Mouse (Mus musculus) heart, embryonic 12.5 days (tissue): ENCODE data around the gene Rft1. TPM values are rescaled to one million over a fixed set of nuclear protein-coding genes. Genes with fewer than 3 reads are reported as not detected.
A peak's percentile ranks its signal among the peaks of the same experiment; 100 is the strongest.

Experiments
- ATAC-seq: fragments of 200-750 bp; cut with Nextera tagmentation; 2 replicates; pipeline ENCODE4 v1.8.0; 2017; ENCODE audit warnings: moderate TSS enrichment, moderate library complexity; ENCODE audit not compliant: insufficient number of reproducible peaks, low FRiP score
- H3K27ac ChIP-seq: fragments of 300-500 bp; sonication (generic); 2 replicates; pipeline ENCODE4 v1.5.1; 2016; ENCODE audit warnings: mild to moderate bottlenecking, moderate library complexity; ENCODE audit not compliant: poor library complexity, severe bottlenecking
- H3K27me3 ChIP-seq: fragments of 300-500 bp; sonication (generic); replicated peaks from 2 replicates; pipeline ENCODE4 v1.6.1; 2016; ENCODE audit warnings: mild to moderate bottlenecking, moderate library complexity
- H3K36me3 ChIP-seq: fragments of 300-500 bp; sonication (generic); 2 replicates; pipeline ENCODE4 v1.6.1; 2016; ENCODE audit warnings: mild to moderate bottlenecking, moderate library complexity
- H3K4me1 ChIP-seq: fragments of 300-500 bp; sonication (generic); replicated peaks from 2 replicates; pipeline ENCODE4 v1.6.1; 2016; ENCODE audit warnings: mild to moderate bottlenecking
- H3K4me2 ChIP-seq: fragments of 300-500 bp; sonication (generic); 2 replicates; pipeline ENCODE4 v1.6.1; 2016; ENCODE audit warnings: mild to moderate bottlenecking, moderate library complexity
- H3K4me3 ChIP-seq: fragments of 300-500 bp; sonication (generic); 2 replicates; pipeline ENCODE4 v1.5.1; 2016; ENCODE audit warnings: mild to moderate bottlenecking
- H3K9ac ChIP-seq: fragments of 300-500 bp; sonication (generic); 2 replicates; pipeline ENCODE4 v1.6.1; 2016; ENCODE audit warnings: mild to moderate bottlenecking, moderate library complexity
- H3K9me3 ChIP-seq: fragments of 300-500 bp; sonication (generic); replicated peaks from 2 replicates; pipeline ENCODE4 v1.6.1; 2016; ENCODE audit warnings: mild to moderate bottlenecking, moderate library complexity
- WGBS: fragments of 180-500 bp; shearing (Covaris S2); methylation state at CpG from one replicate; pipeline ENCODE4 v1.1.7; 2016; 5-methylcytosine and 5-hydroxymethylcytosine counted together
- polyA plus RNA-seq: library from polyadenylated mRNA; unstranded; fragments of >200 nt; fragmentation: Nextera tagmentation; extraction: Ambion mirVana; gene quantifications from 2 replicates; pipeline ENCODE4 v1.2.1, GENCODE M21; 2016

Gene Rft1
- polyA plus RNA-seq, 1 experiment from 2014 or later: 12.1 TPM

- Histone ChIP-seq H3K9me3 (no peaks in the 10 kb centered on the region), H3K27me3 (no peaks in the 10 kb centered on the region), H3K4me3 (no peak overlapping the region), H3K27ac (no peak overlapping the region), H3K4me1 (no peaks in the 10 kb centered on the region), H3K9ac (no peak overlapping the region), H3K4me2 (no peak overlapping the region), H3K36me3 (peaks cover 65% of the 10 kb centered on the region)
- WGBS: 12% methylated on average over 3 of the region's 3 CpGs
- peak; percentile 64 for ATAC-seq
Observed at GRCm38 (mm10) chr14:30671986-30672312, 17.8 kb downstream of the Rft1 start.

GRCm38 (mm10) chr14:30674947-30675346 is 20.8 kb downstream of the Rft1 start:
- Histone ChIP-seq H3K4me2 (no peak overlapping the region), H3K4me1 (no peaks in the 10 kb centered on the region), H3K27me3 (no peaks in the 10 kb centered on the region), H3K9ac (no peak overlapping the region), H3K9me3 (no peaks in the 10 kb centered on the region), H3K27ac (no peak overlapping the region), H3K4me3 (no peak overlapping the region), H3K36me3 (peaks cover 63% of the 10 kb centered on the region)
- 59% methylated on average over 6 of the region's 6 CpGs for WGBS
- no peak for ATAC-seq

GRCm38 (mm10) chr14:30682131-30682530 is 28.0 kb downstream of the Rft1 start:
- Histone ChIP-seq H3K9ac (no peak overlapping the region), H3K9me3 (no peaks in the 10 kb centered on the region), H3K27me3 (no peaks in the 10 kb centered on the region), H3K36me3 (peaks cover 67% of the 10 kb centered on the region), H3K4me2 (no peak overlapping the region), H3K4me1 (no peaks in the 10 kb centered on the region), H3K4me3 (no peak overlapping the region), H3K27ac (no peak overlapping the region)
- 84% methylated on average over 3 of the region's 3 CpGs for WGBS
- ATAC-seq: no peak

- WGBS: 89% methylated on average over 3 of the region's 3 CpGs
- H3K4me1 ChIP-seq: 0 out of 2 replicates have a peak, but pooled peaks cover 3% of the 10 kb centered on the region
- no peak overlapping the region for H3K27ac ChIP-seq
- no peak overlapping the region for H3K9ac ChIP-seq
- H3K9me3 ChIP-seq: no peaks in the 10 kb centered on the region
- H3K27me3 ChIP-seq: no peaks in the 10 kb centered on the region
- H3K4me3 ChIP-seq: no peak overlapping the region
- no peak for ATAC-seq
- no peak overlapping the region for H3K4me2 ChIP-seq
- peaks cover 37% of the 10 kb centered on the region for H3K36me3 ChIP-seq
Observed at GRCm38 (mm10) chr14:30690685-30691084, 36.5 kb downstream of the Rft1 start.

- H3K4me3 ChIP-seq: no peak overlapping the region
- H3K9me3 ChIP-seq: no peaks in the 10 kb centered on the region
- peaks cover 29% of the 10 kb centered on the region for H3K36me3 ChIP-seq
- H3K27me3 ChIP-seq: no peaks in the 10 kb centered on the region
- H3K4me2 ChIP-seq: no peak overlapping the region
- 81% methylated on average over 6 of the region's 6 CpGs for WGBS
- no peak overlapping the region for H3K27ac ChIP-seq
- ATAC-seq: no peak
- H3K4me1 ChIP-seq: 0 out of 2 replicates have a peak, but pooled peaks cover 3% of the 10 kb centered on the region
- no peak overlapping the region for H3K9ac ChIP-seq
Observed at GRCm38 (mm10) chr14:30692439-30692838, 38.3 kb downstream of the Rft1 start.

GRCm38 (mm10) chr14:30694786-30695185 is 40.6 kb downstream of the Rft1 start:
- no peak overlapping the region for H3K27ac ChIP-seq
- no peak for ATAC-seq
- H3K4me1 ChIP-seq: 0 out of 2 replicates have a peak, but pooled peaks cover 3% of the 10 kb centered on the region
- H3K4me3 ChIP-seq: no peak overlapping the region
- no peak overlapping the region for H3K4me2 ChIP-seq
- peaks cover 18% of the 10 kb centered on the region for H3K36me3 ChIP-seq
- H3K27me3 ChIP-seq: no peaks in the 10 kb centered on the region
- WGBS: 69% methylated on average over 2 of the region's 2 CpGs
- no peaks in the 10 kb centered on the region for H3K9me3 ChIP-seq
- H3K9ac ChIP-seq: no peak overlapping the region

GRCm38 (mm10) chr14:30695609-30696008 is 41.4 kb downstream of the Rft1 start:
- ATAC-seq: no peak
- no peak overlapping the region for H3K27ac ChIP-seq
- H3K9me3 ChIP-seq: no peaks in the 10 kb centered on the region
- H3K9ac ChIP-seq: no peak overlapping the region
- H3K36me3 ChIP-seq: peaks cover 10% of the 10 kb centered on the region
- no peak overlapping the region for H3K4me3 ChIP-seq
- H3K27me3 ChIP-seq: no peaks in the 10 kb centered on the region
- H3K4me2 ChIP-seq: no peak overlapping the region
- WGBS: 62% methylated on average over 4 of the region's 4 CpGs
- 0 out of 2 replicates have a peak, but pooled peaks cover 3% of the 10 kb centered on the region for H3K4me1 ChIP-seq

- Histone ChIP-seq H3K9me3 (no peaks in the 10 kb centered on the region), H3K4me1 (0 out of 2 replicates have a peak, but pooled peaks cover 3% of the 10 kb centered on the region), H3K4me2 (no peak overlapping the region), H3K36me3 (no peaks in the 10 kb centered on the region), H3K27ac (no peak overlapping the region), H3K27me3 (no peaks in the 10 kb centered on the region), H3K9ac (no peak overlapping the region), H3K4me3 (no peak overlapping the region)
- WGBS: 76% methylated on average over 15 of the region's 15 CpGs
- ATAC-seq: no peak
Observed at GRCm38 (mm10) chr14:30697407-30698052, 43.4 kb downstream of the Rft1 start.

- Histone ChIP-seq H3K4me1 (0 out of 2 replicates have a peak, but pooled peaks cover 3% of the 10 kb centered on the region), H3K27me3 (no peaks in the 10 kb centered on the region), H3K27ac (no peak overlapping the region), H3K9ac (no peak overlapping the region), H3K36me3 (no peaks in the 10 kb centered on the region), H3K4me3 (no peak overlapping the region), H3K9me3 (no peaks in the 10 kb centered on the region), H3K4me2 (no peak overlapping the region)
- no peak for ATAC-seq
- 37% methylated on average over 8 of the region's 8 CpGs for WGBS
Observed at GRCm38 (mm10) chr14:30699656-30700055, 45.5 kb downstream of the Rft1 start.

GRCm38 (mm10) chr14:30702512-30702911 is 48.4 kb downstream of the Rft1 start:
- Histone ChIP-seq H3K4me2 (no peak overlapping the region), H3K27ac (no peak overlapping the region), H3K4me1 (no peaks in the 10 kb centered on the region), H3K9me3 (no peaks in the 10 kb centered on the region), H3K36me3 (no peaks in the 10 kb centered on the region), H3K9ac (no peak overlapping the region), H3K27me3 (0 out of 2 replicates have a peak, but pooled peaks cover 5% of the 10 kb centered on the region), H3K4me3 (no peak overlapping the region)
- ATAC-seq: no peak
- 59% methylated on average over 5 of the region's 5 CpGs for WGBS

GRCm38 (mm10) chr14:30703079-30703478 is 48.9 kb downstream of the Rft1 start:
- Histone ChIP-seq H3K9me3 (no peaks in the 10 kb centered on the region), H3K4me3 (no peak overlapping the region), H3K4me2 (no peak overlapping the region), H3K36me3 (no peaks in the 10 kb centered on the region), H3K27ac (no peak overlapping the region), H3K9ac (no peak overlapping the region), H3K4me1 (no peaks in the 10 kb centered on the region), H3K27me3 (0 out of 2 replicates have a peak, but pooled peaks cover 5% of the 10 kb centered on the region)
- 73% methylated on average over 5 of the region's 5 CpGs for WGBS
- ATAC-seq: no peak
